Mouse (Mus musculus): ENCODE data around the gene Tas2r119.

The Tas2r119 gene

DNA sequence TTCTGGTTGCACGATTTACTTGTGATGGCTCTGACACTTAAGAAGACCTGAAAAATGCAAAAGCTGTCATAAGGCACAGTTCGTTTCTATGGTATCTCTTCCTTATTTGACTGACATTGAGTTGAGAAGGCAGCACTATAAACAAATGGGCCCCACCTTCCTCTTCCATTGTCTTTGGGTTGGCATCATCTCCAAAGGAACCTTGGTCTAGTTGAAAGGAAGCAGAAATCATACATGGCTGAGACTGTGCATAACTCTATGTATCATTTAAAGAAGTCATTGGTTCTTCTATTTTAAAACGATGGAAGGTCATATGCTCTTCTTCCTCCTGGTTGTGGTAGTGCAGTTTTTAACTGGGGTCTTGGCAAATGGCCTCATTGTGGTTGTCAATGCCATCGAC lies at the start of gene Tas2r119:
TSS of gene Tas2r119 (plus strand) at position 301 of the 400 bp plus-strand sequence.
- in situ Hi-C loops (cut with MboI; ENCODE audit: low pct_unique_long_range_greater_than_20kb in 1 of 2, low sequenced_read_pairs in 2 of 2, unreplicated experiment in 1 of 2): no loop called here

DNA sequence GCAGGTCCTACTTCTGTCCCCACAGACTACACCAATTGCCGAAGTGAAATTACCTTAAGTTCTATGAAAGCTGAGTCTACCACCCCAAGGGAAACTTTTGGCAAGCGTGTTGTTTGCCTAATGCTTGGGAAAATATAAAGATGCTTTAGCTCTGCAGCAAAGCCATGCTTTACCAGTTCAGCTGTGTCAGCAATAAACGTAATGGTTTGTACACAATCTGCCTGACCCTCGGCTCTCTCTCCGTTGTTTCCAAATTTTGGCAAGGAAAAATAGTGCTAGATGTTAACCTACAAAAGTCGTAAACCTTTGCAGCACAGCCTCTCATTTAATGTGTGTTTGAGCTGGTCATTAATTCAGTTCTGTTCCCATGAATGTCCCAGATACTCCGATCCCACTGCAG lies 44.8 kb upstream of the Tas2r119 start:
- in situ Hi-C loops (cut with MboI; ENCODE audit: low pct_unique_long_range_greater_than_20kb in 1 of 2, low sequenced_read_pairs in 2 of 2, unreplicated experiment in 1 of 2): no loop called here

DNA sequence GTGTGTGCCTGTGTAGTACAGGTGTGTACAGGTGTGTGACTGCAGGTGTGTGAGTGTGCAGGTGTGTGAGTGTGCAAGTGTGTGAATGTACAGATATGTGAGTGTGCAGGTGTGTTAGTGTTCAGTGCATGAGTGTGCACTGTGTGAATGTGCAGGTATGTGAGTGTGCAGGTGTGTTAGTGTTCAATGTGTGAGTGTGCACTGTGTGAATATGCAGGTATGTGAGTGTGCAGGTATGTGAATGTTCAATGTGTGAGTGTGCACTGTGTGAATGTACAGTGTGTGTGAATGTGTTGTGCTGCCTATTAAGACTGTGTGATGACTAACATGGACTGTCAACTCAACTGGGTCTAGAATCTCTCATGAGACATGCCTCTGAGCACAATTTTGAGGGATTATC lies 35.4 kb upstream of the Tas2r119 start:
- in situ Hi-C loops (cut with MboI; ENCODE audit: low pct_unique_long_range_greater_than_20kb in 1 of 2, low sequenced_read_pairs in 2 of 2, unreplicated experiment in 1 of 2): no loop called here

DNA sequence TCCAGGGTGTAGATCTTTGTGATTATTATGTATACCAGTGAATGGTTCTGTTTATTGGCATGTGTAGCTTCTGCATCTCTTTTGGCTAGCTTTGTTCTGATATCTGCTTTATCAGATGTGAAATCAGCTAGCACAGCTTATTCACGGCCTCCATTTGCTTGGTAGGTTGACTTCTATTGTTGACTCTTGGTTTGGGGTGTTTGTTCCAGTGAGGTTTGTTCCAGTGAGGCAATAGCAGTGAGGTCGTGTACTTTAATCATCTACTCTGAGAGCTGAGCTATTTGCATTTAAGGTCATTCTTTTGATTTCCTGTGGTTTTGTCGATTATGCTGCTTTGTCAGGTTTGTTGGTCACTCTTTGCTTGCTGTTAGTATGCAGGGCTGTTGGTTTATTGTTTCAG lies 32.8 kb upstream of the Tas2r119 start:
- in situ Hi-C loops (cut with MboI; ENCODE audit: low pct_unique_long_range_greater_than_20kb in 1 of 2, low sequenced_read_pairs in 2 of 2, unreplicated experiment in 1 of 2): no loop called here

DNA sequence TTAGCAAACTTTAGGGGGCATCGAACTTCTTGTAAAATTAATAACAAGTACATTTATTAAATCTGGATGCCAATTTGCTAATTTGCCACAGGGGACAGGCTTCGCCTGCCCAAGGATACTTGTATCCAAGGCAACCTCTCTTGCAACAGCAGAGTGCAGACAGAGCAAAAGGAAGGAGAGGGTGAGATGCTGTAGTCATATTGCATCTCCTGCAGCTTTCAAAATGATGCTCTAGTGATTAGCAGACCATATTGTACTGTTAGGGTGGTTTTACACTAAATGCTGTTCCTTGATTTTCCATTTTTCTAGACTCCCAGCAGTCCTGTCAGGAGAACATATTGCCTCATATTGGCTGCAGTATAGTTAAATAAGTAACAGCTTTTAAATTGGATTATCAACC lies 23.7 kb upstream of the Tas2r119 start:
- in situ Hi-C loops (cut with MboI; ENCODE audit: low pct_unique_long_range_greater_than_20kb in 1 of 2, low sequenced_read_pairs in 2 of 2, unreplicated experiment in 1 of 2): no loop called here

DNA sequence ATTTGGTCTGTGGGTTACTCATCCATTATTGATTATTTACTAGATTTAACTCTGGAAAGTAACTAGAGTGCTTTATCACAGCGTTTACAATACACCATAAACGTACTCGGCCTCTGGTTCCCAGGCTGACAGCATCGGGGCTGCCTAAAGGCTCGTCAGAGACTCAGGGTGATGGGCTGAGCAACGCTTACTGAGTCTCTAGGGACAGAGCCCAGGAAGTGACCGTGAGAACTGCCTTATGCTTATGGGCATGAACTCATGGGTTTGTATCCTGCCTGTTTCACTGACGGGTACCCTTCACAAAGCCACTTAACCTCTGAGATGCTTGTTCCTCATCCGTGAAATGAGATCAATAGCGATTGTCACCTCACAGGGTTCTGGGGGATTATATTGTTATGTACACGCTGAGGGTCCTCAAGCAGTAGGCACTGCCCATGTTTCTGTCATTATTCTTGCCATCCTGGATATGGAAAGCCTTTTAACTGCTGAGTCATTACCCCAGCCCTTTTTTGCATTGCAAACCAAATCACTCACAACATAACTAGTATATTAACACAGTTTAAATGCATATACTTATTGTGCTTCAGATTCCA lies 23.1 kb upstream of the Tas2r119 start:
- in situ Hi-C loops (cut with MboI; ENCODE audit: low pct_unique_long_range_greater_than_20kb in 1 of 2, low sequenced_read_pairs in 2 of 2, unreplicated experiment in 1 of 2): no loop called here

DNA sequence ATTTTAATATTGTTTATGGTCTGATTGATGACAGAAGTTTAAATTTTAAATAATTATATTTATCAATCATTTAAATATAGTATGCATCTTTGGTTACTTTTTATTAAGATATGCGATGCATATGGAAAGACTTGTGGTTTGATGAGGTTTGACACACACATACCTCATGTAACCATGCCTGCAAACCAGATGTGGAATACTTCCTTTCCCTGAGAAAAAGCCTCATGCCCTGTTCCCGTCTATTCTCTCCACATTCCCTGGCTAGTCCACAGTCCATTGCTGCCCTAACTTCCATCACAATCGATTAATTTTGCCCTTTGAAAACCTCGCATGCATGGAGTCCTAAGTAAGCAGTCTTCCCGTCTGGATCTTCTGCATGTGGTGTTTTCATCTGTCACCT lies 21.0 kb upstream of the Tas2r119 start:
- in situ Hi-C loops (cut with MboI; ENCODE audit: low pct_unique_long_range_greater_than_20kb in 1 of 2, low sequenced_read_pairs in 2 of 2, unreplicated experiment in 1 of 2): no loop called here

DNA sequence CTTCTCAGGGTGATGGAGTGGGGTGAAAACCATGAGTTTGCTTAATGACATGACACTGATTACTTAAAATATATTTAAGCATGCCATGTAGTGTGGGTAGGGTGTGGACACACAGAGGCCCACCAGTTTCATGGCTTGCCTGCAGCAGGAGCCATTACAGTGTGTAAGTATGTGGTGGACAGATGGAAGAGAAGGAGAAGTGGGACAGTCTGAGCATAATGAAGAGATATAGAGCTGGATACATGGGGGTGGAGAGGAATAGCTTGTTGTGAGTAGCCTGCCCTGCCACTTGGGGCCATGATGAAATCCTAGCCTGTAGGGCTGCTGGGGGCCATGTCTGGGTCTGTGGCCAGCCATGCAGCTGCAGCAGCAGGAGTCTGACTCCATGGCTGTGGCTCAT lies 16.8 kb upstream of the Tas2r119 start:
- in situ Hi-C loops (cut with MboI; ENCODE audit: low pct_unique_long_range_greater_than_20kb in 1 of 2, low sequenced_read_pairs in 2 of 2, unreplicated experiment in 1 of 2): no loop called here

DNA sequence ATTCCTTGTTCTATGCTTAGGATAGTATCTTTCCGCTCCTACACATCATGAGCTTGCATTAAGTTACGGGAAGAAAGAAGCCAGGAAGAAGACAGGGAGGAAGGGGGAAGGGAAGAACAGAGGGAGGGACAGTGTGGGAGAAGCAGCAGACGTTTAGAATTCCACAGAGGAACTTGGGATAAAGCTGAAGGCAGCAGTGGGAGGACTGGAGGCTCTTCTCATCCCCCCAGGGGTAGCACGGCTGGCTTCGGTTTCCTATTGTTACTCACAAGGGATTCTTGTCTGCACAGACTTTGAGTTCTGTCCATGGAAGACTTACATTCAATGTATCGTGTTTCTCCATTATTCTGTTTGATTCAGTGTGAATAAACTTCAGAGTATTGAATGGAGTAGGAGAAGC lies 5.3 kb upstream of the Tas2r119 start:
- in situ Hi-C loops (cut with MboI; ENCODE audit: low pct_unique_long_range_greater_than_20kb in 1 of 2, low sequenced_read_pairs in 2 of 2, unreplicated experiment in 1 of 2): no loop called here

DNA sequence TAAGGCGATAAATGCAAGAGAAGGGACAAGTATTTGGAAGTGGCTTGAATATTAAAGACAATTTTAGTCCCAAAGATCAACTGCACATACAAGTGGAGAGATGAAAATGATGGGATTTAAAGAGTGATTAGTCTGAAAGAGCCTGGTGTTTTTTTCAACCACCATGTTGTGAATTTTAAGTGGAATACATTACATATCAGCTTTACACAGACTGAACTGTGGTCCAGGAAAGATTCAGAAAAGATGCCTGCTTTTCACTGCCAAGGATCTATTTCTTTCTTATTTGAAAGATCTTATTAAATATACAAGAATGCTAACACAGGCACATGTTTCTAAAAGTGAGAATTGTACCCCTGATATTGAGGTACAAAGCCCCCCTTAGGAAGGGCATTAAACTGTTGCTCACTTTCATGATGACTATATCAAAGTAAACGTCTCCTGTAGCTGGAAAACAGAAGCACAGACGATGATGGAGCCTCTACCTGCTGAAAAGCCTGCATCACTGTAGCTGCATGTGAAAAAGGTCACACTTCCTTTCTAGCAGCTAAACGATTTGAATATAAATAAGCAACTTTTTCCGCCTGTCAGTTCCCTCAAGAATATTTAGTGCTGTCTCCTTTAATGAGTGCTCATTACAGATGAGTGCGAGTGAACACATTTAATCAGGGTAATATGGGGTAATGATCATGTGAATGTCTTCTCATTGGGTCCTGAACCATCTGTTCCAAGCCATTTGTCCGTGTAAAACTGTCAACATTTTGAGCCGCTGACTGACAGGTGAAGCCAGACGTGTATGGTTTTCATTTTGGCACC lies 4.7 kb upstream of the Tas2r119 start:
- in situ Hi-C loops (cut with MboI; ENCODE audit: low pct_unique_long_range_greater_than_20kb in 1 of 2, low sequenced_read_pairs in 2 of 2, unreplicated experiment in 1 of 2): no loop called here

DNA sequence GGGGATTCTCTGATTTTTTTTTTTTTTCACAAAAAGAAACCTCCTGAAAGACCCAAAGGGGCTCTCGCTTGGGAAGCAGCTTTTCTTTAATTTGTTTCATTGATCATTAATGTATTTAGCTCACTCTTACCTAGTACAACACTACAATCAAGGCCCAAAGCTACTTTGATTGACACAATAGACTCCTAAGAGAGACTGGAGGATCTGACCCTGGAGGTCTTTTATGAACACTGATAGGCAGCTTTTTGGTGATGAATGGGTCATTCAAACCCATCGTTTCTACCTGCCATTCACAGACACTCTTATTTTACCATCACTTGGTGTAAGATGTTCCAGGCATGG lies 4.1 kb upstream of the Tas2r119 start:
- in situ Hi-C loops (cut with MboI; ENCODE audit: low pct_unique_long_range_greater_than_20kb in 1 of 2, low sequenced_read_pairs in 2 of 2, unreplicated experiment in 1 of 2): no loop called here

DNA sequence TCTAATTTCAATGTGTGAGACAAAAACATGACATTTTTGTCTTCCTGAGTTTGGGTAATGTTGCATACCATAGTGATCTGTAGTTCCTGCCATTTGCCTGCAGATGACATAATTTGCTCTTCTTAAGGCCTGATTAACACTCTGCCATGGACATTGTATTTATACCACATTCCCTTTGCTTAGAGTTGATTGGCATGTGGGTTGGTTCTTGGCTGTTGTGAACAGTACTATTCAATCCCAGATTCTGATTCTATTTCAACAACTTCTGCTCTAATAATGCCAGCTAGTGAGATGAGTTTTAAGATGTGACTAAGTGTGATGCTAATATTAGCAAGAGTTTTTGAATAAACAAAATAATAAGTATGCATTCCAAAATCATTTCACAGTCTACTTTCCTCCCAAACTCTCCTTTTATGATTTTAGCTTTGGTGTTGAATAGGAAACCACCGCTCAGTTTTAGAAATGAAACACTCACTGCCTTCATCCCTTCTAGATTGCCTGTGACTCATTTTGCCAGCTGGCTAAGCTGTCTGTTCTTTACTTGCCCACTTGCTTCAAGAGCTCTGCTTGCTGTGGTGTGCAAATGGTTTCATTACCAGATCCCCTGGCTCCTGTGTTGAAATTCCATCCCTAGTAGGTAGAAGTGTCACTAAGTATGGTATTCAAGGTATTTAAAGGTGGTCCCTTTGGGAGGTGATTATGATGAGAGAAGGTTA lies 3.1 kb downstream of the Tas2r119 start:
- in situ Hi-C loops (cut with MboI; ENCODE audit: low pct_unique_long_range_greater_than_20kb in 1 of 2, low sequenced_read_pairs in 2 of 2, unreplicated experiment in 1 of 2): no loop called here

DNA sequence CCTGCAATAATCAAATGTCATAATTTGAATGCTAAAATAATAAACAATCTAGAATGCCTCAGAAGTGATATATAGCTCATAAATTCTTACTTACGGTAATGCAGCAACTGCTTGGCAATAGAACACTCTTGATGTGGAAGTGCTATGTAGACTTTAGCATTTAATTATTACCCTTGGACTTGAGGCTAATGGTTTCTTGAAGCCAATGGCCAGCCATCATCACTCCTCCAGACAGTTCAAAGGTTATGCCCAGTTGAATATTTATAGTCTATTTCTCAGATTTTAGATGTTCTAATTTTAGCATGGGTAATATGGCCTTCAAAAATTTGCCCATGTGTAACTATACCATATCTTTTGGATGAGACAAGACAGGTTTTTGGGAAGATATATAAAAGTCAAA lies 4.9 kb downstream of the Tas2r119 start:
- in situ Hi-C loops (cut with MboI; ENCODE audit: low pct_unique_long_range_greater_than_20kb in 1 of 2, low sequenced_read_pairs in 2 of 2, unreplicated experiment in 1 of 2): no loop called here

DNA sequence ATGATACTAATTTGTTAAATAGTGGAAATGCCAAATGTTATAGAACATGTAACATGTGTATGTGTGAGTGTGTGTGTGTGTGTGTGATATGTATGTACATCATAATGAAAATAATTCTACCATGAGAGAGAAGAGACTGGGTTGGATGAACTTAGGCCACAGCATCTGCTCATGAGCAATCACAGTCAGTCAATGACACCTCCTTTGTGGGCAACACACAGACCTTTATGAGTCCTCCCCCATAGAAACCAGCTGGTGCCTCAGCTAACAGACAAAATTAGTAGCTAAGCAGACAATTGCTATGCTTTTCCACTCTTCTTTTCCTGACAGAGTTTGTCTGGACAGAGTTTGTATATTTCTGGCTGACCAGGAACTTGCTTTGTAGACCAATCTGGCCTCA lies 7.9 kb downstream of the Tas2r119 start:
- in situ Hi-C loops (cut with MboI; ENCODE audit: low pct_unique_long_range_greater_than_20kb in 1 of 2, low sequenced_read_pairs in 2 of 2, unreplicated experiment in 1 of 2): no loop called here

DNA sequence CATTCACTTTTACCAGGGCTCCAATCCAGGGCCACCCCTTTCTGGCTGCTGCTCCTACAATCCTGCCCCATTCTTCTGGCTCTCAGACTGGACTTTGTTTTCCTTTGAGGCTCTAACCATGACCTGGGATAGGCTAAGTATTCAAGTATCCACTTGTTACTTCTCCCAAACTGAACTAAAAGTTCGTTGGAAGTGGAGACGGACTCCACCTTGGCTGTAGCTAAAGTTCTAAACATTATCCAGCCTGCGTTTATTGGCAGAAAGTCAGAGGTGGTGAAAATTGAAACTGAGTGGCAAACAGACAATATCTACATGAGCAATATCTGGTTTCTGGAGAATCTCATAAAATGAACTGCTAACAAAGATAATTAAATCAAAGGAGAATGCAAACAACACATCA lies 12.8 kb downstream of the Tas2r119 start:
- in situ Hi-C loops (cut with MboI; ENCODE audit: low pct_unique_long_range_greater_than_20kb in 1 of 2, low sequenced_read_pairs in 2 of 2, unreplicated experiment in 1 of 2): no loop called here

DNA sequence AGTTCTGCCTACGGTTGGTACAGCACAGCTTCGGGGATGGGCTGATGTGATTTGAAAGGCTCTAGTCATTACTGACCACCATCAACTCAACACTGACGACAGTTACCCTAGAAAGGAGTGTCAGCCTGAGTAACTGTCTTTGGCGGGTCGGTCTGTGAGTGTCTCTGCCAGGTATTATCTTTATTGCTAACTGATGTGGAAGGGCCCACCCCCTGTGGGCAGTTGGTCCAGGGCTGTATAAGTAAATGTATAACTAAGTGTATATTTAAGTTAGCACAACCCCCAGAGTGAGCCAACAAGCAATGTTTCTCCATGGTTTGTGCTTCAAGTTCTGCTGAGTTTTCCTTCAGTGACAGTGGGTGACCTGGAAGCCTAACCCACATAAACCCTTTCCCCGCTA lies 13.3 kb downstream of the Tas2r119 start:
- in situ Hi-C loops (cut with MboI; ENCODE audit: low pct_unique_long_range_greater_than_20kb in 1 of 2, low sequenced_read_pairs in 2 of 2, unreplicated experiment in 1 of 2): no loop called here

DNA sequence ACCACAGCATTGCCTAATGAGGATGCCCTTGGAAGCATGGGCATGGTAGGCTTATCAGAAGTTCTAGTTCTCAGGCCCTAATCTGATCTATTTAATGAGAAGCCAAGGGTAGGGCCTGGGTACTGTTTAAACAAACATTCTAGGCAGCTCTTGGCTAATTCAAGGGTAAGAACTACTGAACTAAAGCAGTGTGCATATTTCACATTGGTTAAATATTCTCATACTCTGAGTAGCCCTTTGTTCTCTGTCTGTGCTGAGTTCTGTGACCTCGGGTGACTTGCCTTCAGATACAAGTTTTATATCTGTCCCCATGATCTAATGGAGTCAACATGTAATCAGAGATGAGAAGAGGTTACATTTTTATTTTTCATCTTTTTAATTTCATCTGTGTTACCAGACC lies 15.9 kb downstream of the Tas2r119 start:
- in situ Hi-C loops (cut with MboI; ENCODE audit: low pct_unique_long_range_greater_than_20kb in 1 of 2, low sequenced_read_pairs in 2 of 2, unreplicated experiment in 1 of 2): no loop called here

DNA sequence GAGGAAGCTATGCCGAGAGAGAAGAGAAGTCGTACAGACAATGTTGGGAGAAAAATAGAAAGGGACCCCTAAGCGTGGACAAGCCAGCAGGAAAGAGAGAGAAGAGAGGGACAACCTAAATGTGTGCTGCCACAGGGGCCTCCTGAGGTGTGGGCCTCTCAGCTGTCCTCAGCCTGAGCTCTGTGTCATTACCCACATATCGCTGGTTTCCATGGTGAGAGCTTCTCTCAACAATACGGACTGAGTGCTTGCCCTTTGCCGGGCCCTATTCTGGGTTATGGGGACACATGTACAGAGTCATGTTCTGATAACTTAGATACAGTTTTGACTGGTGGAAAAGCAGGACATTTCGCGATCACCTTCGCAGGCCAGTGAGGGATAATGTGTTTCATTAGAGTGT lies 21.0 kb downstream of the Tas2r119 start:
- in situ Hi-C loops (cut with MboI; ENCODE audit: low pct_unique_long_range_greater_than_20kb in 1 of 2, low sequenced_read_pairs in 2 of 2, unreplicated experiment in 1 of 2): no loop called here

DNA sequence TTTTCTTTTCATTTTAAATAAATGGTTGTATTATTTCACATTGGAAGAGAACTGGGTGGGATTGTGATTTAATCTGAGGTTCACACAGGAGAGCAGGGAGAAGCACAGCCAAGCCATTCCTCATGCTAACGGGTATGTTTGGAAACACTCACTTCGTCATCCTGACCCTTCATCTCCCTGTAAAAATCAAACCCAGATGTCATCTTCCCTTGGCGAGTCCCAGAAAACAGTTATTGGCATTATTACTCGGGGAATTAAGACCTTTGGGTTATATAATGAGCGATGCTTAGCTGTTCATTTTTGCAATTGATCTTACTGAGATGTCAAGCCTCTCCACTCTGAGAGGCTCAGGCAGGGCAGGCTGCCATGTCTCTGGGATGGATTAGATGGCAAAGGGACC lies 21.5 kb downstream of the Tas2r119 start:
- in situ Hi-C loops (cut with MboI; ENCODE audit: low pct_unique_long_range_greater_than_20kb in 1 of 2, low sequenced_read_pairs in 2 of 2, unreplicated experiment in 1 of 2): no loop called here

DNA sequence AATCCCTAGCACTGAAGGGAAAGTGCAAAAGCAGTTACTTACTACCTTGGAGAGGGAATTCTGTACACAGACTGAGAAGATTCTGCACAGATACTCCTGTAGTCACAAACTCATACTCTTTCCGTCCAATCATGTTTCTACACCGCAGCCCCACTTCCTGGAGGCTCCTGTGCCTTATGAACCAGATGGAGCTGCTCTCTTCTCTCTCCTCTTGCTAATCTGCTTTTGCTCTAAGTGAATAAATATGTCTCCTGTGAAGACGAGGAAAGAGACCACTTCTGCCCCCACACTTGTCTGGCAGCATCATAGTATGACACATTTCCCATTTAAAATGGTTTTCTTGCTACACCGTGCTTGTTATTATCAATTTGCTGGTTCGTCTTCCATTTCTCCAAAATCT lies 26.2 kb downstream of the Tas2r119 start:
- in situ Hi-C loops (cut with MboI; ENCODE audit: low pct_unique_long_range_greater_than_20kb in 1 of 2, low sequenced_read_pairs in 2 of 2, unreplicated experiment in 1 of 2): no loop called here
